Mouse (Mus musculus) heart, embryonic 14.5 days (tissue): ENCODE results near the gene Klhdc3. TPM values are rescaled to one million over a fixed set of nuclear protein-coding genes. Genes with fewer than 3 reads are reported as not detected.

Experiments
- ATAC-seq: fragments of 200-750 bp; cut with Nextera tagmentation; 2 replicates; pipeline ENCODE4 v1.8.0; 2017; ENCODE audit warnings: low read depth, moderate TSS enrichment; ENCODE audit not compliant: insufficient number of reproducible peaks, insufficient read depth, low FRiP score
- H3K27ac ChIP-seq, 2 experiments: fragments of 200-500 bp in 1 of 2; fragments of 300-500 bp in 1 of 2; sonication (generic) in 1 of 2; replicated peaks in 1 of 2; 2 replicates each; pipeline ENCODE4 v1.5.1; 2012 to 2014; ENCODE audit warnings: low read depth in 2 of 2, low read length in 2 of 2, control low read depth in 1 of 2, mild to moderate bottlenecking in 1 of 2, mixed read lengths in 1 of 2; ENCODE audit not compliant: control insufficient read depth in 1 of 2, insufficient read depth in 1 of 2
- H3K27me3 ChIP-seq: fragments of 300-500 bp; sonication (generic); 2 replicates; pipeline ENCODE4 v1.6.1; 2014; ENCODE audit warnings: mild to moderate bottlenecking, low read length, control low read depth; ENCODE audit not compliant: control insufficient read depth, insufficient read depth
- H3K36me3 ChIP-seq: fragments of 300-500 bp; sonication (generic); 2 replicates; pipeline ENCODE4 v1.6.1; 2014; ENCODE audit warnings: mild to moderate bottlenecking, control low read depth, low read length, mixed read lengths; ENCODE audit not compliant: control insufficient read depth, insufficient read depth
- H3K4me1 ChIP-seq, 2 experiments: fragments of 200-500 bp in 1 of 2; fragments of 300-500 bp in 1 of 2; sonication (generic) in 1 of 2; 2 replicates each; pipeline ENCODE4 v1.6.1; 2012 to 2014; ENCODE audit warnings: low read length in 2 of 2, control low read depth in 1 of 2, mixed read lengths in 1 of 2; ENCODE audit not compliant: control insufficient read depth in 2 of 2, insufficient read depth in 2 of 2
- H3K4me2 ChIP-seq: fragments of 300-500 bp; sonication (generic); 2 replicates; pipeline ENCODE4 v1.6.1; 2014; ENCODE audit warnings: mild to moderate bottlenecking, low read length
- H3K4me3 ChIP-seq, 2 experiments: fragments of 200-500 bp in 1 of 2; fragments of 300-500 bp in 1 of 2; sonication (generic) in 1 of 2; 2 replicates each; pipeline ENCODE4 v1.5.1; 2012 to 2014; ENCODE audit warnings: low read length in 2 of 2, mild to moderate bottlenecking in 2 of 2, control low read depth in 1 of 2, low read depth in 1 of 2, moderate library complexity in 1 of 2; ENCODE audit not compliant: control insufficient read depth in 1 of 2, insufficient read depth in 1 of 2
- H3K9ac ChIP-seq: fragments of 300-500 bp; sonication (generic); 2 replicates; pipeline ENCODE4 v1.6.1; 2014; ENCODE audit warnings: mild to moderate bottlenecking, low read length
- H3K9me3 ChIP-seq: fragments of 300-500 bp; sonication (generic); 2 replicates; pipeline ENCODE4 v1.6.1; 2016; ENCODE audit warnings: low read length, control low read depth; ENCODE audit not compliant: control insufficient read depth
- WGBS: fragments of 180-500 bp; shearing (Covaris S2); extraction: QIAGEN DNeasy Blood & Tissue Kit; methylation state at CpG from one replicate; pipeline ENCODE4 v1.1.7; 2014; 5-methylcytosine and 5-hydroxymethylcytosine counted together
- polyA plus RNA-seq: library from polyadenylated mRNA; unstranded; fragments of >200 nt; fragmentation: Nextera tagmentation; extraction: Ambion mirVana; gene quantifications from 2 replicates; pipeline ENCODE4 v1.2.1, GENCODE M21; 2014

Klhdc3 gene
- polyA plus RNA-seq, 1 experiment from 2014 or later = 145 TPM

DNA sequence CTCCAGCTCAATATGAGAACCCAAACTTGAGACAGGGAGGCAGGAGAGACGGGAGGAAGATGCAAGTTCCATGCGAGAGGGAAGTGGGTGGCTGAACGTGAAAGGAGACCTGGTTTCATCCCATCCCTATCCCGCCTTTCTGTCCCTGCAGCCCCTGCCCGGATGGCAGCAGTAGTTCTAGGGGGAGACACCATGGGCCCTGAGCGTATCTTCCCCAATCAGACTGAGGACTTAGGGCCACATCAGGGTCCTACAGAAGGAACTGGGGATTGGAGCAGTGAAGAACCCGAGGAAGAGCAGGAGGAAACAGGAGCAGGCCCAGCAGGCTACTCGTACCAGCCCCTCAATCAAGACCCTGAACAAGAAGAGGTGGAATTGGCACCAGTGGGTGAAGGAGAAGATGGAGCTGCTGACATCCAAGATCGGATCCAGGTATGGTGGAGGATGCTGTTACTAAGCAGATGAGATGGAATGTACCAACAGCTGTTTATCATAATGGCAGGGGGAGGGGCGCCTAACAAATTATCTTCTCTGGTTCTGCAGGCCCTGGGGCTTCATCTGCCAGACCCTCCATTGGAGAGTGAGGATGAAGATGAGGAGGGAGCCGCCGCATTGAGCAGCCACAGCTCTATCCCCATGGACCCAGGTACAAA lies 878 bp upstream of the Klhdc3 start:
- Histone ChIP-seq H3K4me3 (peak overlapping the region; percentile 66 to 78), H3K36me3 (peaks cover 60% of the 10 kb centered on the region), H3K9ac (peak overlapping the region; percentile 77), H3K4me2 (peak overlapping the region; percentile 94), H3K9me3 (no peaks in the 10 kb centered on the region), H3K27me3 (no peaks in the 10 kb centered on the region), H3K4me1 (peaks cover 14 to 31% of the 10 kb centered on the region in 2 experiments), H3K27ac (peak overlapping the region; percentile 40 to 69; a peak in 3 of 4 replicates)
- ATAC-seq = no peak
- WGBS = 27% methylated on average over 12 of the region's 12 CpGs

DNA sequence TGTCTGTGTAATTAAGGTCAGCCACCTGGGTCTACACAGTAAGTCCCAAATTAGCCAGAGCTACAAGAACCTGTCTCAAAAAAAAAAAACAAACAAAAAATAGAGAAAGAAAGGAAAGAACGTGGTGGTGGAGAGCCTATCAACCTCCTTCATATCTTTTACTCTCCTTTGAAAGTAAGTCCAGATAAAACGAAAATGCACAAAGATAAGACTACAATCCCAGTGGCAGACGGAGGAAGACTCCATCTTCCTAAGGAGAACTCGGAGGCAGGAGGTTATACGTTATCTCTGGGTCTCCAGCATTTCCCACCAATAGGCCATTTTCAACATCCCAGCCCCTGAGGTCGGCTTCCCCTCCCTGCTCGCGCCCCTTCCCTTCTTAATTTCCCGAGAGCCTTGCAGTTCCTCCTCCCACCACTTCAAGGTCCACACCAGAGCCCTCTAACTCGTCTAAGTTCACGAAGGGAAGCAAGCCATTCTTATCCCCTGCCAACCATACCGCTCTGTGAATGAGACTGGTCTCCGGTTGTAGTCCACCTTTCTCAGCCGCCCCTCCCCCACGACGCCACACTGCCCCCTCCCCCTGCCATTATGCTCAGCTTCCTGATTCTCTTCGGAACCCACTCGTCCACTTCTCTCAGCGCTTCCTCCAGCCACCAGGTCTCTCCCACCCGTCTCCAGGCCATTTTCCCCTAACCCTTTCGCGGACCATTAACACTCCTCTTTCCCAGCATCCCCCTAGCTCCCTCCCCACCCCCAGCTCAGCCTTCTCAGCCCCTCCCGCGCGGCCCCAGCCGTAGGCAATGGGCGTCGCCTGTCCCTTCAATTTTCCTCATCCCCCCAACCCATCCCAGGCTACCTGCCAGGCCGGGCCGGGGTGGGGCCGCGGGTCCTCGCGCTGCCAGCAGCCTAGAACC lies 613 bp downstream of the Klhdc3 start:
- Histone ChIP-seq H3K36me3 (peaks cover 60% of the 10 kb centered on the region), H3K4me3 (peak overlapping the region; percentile 66 to 78), H3K27me3 (no peaks in the 10 kb centered on the region), H3K9me3 (no peaks in the 10 kb centered on the region), H3K4me1 (peaks cover 14 to 31% of the 10 kb centered on the region in 2 experiments), H3K9ac (peak overlapping the region; percentile 83), H3K4me2 (peak overlapping the region; percentile 84), H3K27ac (peak overlapping the region; percentile 91 to 93)
- peak; percentile 2 for ATAC-seq
- WGBS = under 1% methylated on average over 34 of the region's 34 CpGs

DNA sequence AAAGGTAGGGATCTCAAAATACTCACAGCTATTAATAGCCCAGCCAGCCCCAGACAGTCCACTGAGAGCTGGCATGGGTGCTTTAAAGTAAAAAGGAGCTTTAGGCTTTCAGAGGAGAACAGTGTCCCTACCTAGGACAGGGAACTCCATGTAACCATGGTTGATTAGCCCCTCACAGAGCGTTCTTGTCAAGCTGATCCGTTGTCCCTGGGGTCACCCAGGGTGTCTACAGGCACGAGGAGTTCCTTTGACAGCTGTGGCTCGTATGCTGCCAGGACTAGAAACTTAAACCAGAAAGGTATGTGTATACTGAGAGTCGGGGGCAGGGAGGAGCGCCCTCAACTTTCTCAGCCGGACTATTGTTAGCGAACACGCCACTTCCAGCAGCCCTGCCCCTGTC lies 1.8 kb downstream of the Klhdc3 start:
- ATAC-seq = no peak
- H3K4me3 ChIP-seq = peak overlapping the region; percentile 66 to 78
- peaks cover 54% of the 10 kb centered on the region for H3K36me3 ChIP-seq

DNA sequence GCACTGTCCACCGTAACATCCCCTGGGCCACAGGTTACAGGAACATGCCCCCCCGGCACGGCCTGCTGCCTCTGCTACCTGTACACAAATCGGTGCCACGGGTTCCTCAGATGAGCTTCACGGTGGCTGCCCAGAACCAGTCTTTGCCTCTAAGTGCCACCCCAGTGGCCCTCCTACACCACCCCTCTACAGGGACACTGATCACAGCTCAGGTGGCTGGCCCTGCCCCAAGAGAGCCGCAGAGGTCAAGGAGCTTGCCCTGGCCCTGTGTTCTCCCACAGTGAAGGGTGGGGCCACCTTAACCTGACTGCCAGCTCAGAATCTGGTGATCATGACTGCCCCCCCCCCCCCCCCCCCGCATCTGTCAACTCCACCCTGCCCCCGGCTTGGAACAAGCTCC lies 2.3 kb downstream of the Klhdc3 start, which contains the start of gene Mea1:
Gene Mea1, plus strand, starts transcription at position 378 of the 400 bp plus-strand sequence.
- no peaks in the 10 kb centered on the region for H3K27me3 ChIP-seq
- H3K9me3 ChIP-seq = no peaks in the 10 kb centered on the region
- peaks cover 49% of the 10 kb centered on the region for H3K36me3 ChIP-seq
- 67% methylated on average over 8 of the region's 9 CpGs for WGBS
- ATAC-seq = no peak
- H3K4me3 ChIP-seq = peak within 1 kb of the TSS; percentile 66 to 78
- H3K4me2 ChIP-seq = peak within 1 kb of the TSS; percentile 84
- peaks cover 18 to 31% of the 10 kb centered on the region in 2 experiments for H3K4me1 ChIP-seq
- H3K27ac ChIP-seq = peak within 1 kb of the TSS; percentile 92 to 93
- H3K9ac ChIP-seq = peak within 1 kb of the TSS; percentile 83

More for the DNA sequence above, 1.8 kb downstream of the Klhdc3 start:
- Histone ChIP-seq H3K27me3 (no peaks in the 10 kb centered on the region), H3K4me1 (peaks cover 18 to 32% of the 10 kb centered on the region in 2 experiments), H3K9me3 (no peaks in the 10 kb centered on the region), H3K27ac (peak overlapping the region; percentile 91 to 93), H3K4me2 (peak overlapping the region; percentile 84), H3K9ac (peak overlapping the region; percentile 83)
- WGBS = 12% methylated on average over 9 of the region's 9 CpGs

DNA sequence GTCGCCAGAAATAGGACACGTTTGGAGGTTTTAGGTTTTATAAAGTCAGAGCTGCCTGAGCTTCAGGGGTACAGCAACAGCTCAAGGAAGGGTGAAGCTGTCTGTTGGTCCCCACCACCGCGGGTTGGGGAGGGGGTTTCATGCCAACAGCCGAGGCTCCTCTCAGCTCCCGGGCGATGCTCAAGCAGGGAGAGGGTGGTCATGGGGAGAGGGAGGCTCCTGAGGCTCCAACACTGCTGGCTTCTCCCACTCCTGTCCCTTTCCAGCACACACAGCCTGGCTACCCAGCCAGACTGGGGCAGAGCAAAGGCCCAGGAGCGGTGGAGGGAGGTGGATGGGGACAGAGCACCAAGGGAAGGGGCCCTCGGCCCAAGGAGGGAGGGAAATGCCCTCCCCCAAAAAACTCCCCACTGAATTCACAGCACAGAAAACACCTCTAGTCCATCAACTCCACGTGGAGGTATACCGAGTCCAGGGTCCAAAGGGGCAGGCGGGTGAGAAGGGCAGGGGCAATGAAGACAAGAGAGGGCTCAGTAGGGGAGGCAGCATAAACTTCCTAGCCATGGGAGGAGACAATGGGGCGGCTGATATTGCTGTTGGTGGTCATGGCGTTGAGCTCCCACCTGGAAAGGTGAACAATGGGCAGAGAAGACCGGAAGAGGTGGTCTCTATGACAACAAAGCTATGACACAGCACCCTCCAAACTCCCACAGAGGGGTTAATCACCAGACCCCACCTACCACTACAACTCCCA lies 6.0 kb downstream of the Klhdc3 start:
- no peaks in the 10 kb centered on the region for H3K27me3 ChIP-seq
- 0 out of 2 replicates have a peak, but pooled peaks have one; percentile 0 for ATAC-seq
- peak overlapping the region; percentile 79 to 94 for H3K4me3 ChIP-seq
- peak overlapping the region; percentile 75 to 80 for H3K27ac ChIP-seq
- peaks cover 21 to 31% of the 10 kb centered on the region in 2 experiments for H3K4me1 ChIP-seq
- peak overlapping the region; percentile 86 for H3K9ac ChIP-seq
- 19% methylated on average over 15 of the region's 15 CpGs for WGBS
- H3K4me2 ChIP-seq = peak overlapping the region; percentile 81
- no peaks in the 10 kb centered on the region for H3K9me3 ChIP-seq
- peaks cover 62% of the 10 kb centered on the region for H3K36me3 ChIP-seq

DNA sequence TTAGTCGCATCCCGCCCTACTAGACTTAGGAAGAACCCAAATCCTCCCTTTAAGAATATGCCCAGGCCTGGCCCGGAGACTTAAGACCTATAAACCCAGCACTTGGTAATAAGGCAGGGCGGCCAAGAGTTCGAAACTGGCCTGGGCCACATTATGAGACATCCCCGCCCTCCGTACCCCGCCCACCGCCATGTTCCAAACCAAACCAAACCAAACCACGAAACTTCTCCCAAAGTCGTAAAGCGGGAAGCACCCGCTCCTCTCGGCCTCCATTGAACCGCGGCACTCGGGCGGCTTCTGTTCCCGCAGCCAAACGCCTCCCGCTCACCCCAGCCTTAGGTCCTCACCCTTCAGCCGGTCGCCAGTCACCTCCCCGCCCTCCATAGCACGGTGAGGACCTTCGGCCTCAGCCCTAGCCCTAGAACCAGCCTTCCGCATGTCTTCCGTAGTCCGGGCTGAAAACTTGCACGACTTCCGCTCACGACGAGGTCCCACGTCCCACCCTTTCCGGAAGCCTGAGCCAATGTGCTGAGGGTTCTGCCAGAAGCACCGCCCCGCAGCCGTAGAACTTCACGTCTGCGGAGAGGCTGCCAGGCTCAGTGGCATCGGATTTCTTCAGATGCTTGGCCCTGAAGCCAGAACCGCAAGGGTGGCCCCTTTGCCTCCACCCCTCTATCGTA lies 6.7 kb downstream of the Klhdc3 start, which contains the start of gene Rrp36:
Gene Rrp36, minus strand, starts transcription at position 503 of the 680 bp plus-strand sequence.
- peak within 1 kb of the TSS; percentile 81 for H3K4me2 ChIP-seq
- H3K36me3 ChIP-seq = peaks cover 69% of the 10 kb centered on the region
- ATAC-seq = peak; percentile 82
- no peaks in the 10 kb centered on the region for H3K9me3 ChIP-seq
- peak within 1 kb of the TSS; percentile 80 to 86 for H3K27ac ChIP-seq
- peak within 1 kb of the TSS; percentile 86 for H3K9ac ChIP-seq
- H3K4me1 ChIP-seq = peaks cover 18 to 24% of the 10 kb centered on the region in 2 experiments
- no peaks in the 10 kb centered on the region for H3K27me3 ChIP-seq
- WGBS = 1% methylated on average over 43 of the region's 43 CpGs
- H3K4me3 ChIP-seq = peak within 1 kb of the TSS; percentile 79 to 94
